Mouse (Mus musculus) erythroblast, embryonic 14.5 days (primary cell): ENCODE data around the gene Tns4.

Experiments used
- GATA1 ChIP-seq: IDR thresholded peaks from 2 replicates; pipeline ENCODE4 v1.6.1; 2012; ENCODE audit warnings: low read length, inconsistent platforms, mixed read lengths
- TAL1 ChIP-seq: IDR thresholded peaks from 3 replicates; pipeline ENCODE4 v1.6.1; 2012; ENCODE audit warnings: low read length, inconsistent platforms, mixed read lengths

DNA sequence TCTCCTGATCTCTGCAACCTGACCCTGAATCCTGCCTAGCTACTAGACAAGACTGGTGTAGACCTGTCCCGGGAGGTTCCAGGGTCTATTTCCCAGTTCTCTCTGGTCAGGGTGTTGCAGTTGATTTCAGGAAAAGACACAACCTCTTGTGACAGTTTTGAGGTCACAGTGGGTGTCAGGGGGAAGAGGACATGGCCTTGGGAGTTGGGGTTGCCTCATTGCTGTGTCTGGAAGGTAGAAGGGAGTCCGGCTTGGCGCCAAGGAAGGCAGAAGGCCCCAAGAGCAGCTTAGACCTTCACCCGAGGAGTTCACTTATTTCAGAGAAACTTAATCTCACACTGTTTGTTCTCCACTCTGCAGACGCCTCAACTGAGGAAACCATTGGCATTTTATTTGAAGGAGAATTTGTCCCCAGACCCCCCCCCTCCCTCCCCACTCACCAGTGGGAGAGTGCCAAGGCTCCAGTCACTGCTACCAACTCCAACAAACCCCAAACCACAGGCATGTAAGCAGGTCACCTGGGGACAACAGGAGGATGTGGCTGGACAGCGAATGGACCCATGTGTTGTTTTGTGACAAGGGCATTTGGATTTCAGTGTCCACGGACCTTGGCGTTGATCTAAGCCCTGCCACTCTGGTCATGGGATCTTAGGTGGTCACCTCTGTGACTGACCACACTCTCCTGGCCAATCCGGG, 13.6 kb upstream of the Tns4 start:
- TF ChIP-seq TAL1 (no peak), GATA1 (no peak)
